Mouse (Mus musculus) telencephalon, adult 2 months (tissue): ENCODE results near the gene Mlec.
"Not testable (repeated sequence)": the region's sequence is repeated elsewhere in the genome, so short reads cannot be mapped to it uniquely, and the experiment has no call there.

ENCODE experiments used
- DNase-seq: peaks from one replicate; pipeline ENCODE4 v3.0.0-alpha.2; 2011; ENCODE audit warnings: low read depth, low spot score

Gene Mlec

DNA sequence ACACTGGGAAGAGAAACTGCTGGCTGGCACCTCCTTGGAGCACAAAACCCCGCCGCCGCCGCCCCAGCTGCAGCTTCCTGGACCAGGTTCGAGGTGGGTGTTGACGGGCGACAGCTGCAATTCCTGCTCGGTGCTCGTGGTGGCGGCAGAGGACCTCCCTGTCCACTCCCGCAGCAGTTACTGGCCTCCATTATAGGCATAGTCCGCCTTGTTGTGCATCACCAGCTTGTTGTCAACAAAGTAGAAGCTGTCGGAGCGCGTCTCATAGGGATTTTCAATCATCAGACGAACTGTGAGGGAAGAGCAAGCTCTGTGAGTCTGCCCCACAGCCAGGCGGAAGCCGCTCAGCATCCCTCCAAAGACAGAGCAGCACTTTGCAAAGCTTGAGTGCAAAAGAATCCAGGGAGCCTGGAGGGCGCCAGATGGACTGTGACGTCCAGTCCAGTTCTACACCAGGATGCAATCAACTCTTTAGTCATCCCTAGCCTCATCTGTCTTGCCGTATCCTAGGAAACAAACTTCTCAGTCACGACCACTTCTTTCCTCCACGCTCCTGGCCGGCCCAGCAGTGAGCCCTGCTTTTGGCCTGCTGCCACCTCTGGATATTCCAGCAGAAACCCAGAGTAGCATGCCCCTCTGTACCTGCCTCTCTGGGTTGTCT lies 32.6 kb downstream of the Mlec start:
- peak; percentile 82 for DNase-seq

DNA sequence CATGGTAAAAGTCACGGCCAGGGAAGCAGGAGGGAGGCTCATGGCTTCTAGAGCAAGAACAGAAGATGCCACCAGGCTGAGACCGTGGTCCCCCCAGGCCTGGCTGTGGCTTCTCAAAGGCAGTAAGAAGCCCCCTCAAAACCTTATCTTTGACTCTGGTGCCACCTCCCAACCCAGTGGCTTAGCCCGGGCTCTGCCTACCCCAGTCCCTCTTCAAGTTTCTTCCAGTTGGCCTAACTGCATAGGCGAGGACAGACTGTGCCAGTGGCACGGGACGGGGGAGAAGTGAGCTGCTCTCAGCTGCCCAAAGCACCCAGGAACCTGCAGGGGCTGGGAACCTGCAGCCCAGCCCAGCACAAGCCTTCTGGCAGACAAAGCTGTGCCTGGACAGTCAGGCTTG lies 33.3 kb downstream of the Mlec start:
- no peak for DNase-seq

DNA sequence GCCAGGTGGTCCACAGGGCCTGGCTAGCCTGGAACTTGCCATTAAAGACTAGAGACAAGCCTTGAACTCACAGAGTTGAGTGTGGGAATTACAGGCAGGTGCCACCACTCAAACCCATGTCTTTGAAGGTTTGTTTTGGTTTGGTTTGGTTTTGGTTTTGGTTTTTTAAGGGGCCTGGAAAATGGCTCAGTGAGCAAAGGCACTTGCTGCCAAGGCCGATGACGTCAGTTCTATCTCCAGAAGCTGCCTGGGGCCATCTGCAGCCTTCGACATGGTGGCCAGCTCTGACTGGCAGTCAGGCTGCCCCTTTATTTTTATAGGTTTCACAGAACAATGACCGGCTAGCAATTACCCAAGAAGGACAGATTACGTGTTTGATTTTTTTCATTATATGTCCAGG lies 37.0 kb downstream of the Mlec start:
- DNase-seq, result no peak

DNA sequence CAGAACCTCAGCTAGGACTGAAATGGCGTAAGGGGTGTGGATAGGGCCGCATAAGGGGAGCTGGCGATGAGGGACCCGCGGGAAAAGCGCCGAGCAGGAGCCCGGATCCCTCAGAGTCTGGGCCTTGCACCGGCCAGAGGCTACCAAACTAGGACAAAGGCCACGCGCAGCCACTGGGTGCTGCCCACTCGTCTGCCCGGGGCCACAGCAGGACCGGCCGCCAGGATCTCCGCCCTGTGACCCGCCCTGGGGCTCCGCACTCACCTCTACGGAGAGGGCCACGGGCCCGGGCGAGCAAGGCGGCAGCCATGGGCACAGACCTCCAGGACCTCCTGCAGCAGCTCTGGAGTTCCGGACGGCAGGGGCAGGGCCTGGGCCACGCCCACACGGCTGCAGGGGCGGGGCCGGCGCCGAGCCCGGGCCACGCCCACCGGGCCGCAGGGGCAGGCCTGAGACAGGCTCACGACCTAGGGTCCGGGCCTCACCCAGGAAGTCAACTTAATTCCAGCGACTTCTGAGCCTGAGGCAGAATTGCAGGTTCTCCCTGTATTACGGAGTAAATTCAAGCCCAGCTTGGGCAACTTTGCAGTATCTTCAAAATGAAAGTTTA lies 38.9 kb downstream of the Mlec start, which contains the start of gene Acads:
Gene Acads (minus strand): TSS at position 386 of the 610 bp plus-strand sequence.
- no peak for DNase-seq

GRCm38 (mm10) chr5:115117467-115117866 lies 40.5 kb downstream of the Mlec start:
- DNase-seq, result no peak

GRCm38 (mm10) chr5:115116426-115116825 lies 41.6 kb downstream of the Mlec start:
- no peak for DNase-seq

DNA sequence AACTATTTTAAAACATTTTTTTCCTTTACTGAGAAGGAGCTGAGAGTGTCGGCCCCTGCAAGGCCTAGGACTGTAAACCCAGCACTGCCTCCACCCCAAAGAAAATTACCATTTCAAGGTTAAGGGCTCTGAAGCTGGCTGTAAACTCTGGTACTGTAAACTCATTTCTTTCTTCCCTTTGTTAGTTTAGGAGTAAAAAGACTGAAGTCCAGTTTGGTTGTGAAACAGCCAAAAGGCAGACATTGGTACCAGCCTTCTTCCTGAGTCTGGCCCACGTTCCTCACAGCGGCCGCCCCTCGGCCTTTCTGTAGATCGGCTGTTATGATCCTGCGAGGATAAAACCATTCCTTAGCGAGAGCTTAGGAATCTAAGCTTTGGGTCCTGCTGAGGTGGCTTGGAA lies 43.5 kb downstream of the Mlec start:
- no peak for DNase-seq

DNA sequence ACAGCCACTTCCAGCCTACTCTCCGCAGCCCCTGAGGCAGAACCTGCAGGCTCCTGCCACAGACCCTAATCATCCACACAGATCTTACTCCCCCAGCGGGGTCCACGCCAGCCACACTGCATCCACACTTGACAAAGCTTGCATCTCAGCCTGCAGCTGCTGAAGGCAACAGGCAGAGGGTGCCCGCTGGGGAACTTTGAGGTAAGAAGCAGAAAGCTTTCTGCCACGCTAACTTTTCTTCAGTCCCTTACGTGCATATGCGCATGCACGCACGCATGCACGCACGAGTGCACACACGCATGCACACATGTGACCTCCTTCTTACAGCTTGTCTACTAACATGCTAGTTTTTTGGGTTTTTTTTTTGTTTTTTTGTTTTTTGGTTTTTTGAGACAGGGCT lies 44.7 kb downstream of the Mlec start:
- no peak for DNase-seq

- DNase-seq, result no peak
Observed at GRCm38 (mm10) chr5:115111156-115111555, 46.8 kb downstream of the Mlec start.

- not testable (repeated sequence) for DNase-seq
Observed at GRCm38 (mm10) chr5:115103253-115103652, 54.7 kb downstream of the Mlec start.

DNA sequence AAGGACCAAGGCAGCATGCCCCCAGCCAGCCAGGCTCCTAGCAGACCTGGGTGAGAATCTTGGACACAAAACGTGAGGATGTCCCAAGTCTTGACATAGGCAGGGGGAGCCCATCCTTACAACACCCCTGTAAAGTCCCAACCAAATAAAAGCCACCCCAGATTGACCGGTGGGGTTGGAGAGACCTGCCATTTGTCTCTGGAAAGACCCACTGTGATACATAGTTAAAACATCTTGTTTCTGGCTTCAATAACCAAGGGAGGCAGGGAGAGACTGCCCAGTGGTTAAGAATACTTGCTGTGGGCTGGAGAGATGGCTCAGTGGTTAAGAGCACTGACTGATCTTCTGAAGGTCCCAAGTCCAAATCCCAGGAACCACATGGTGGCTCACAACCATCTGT lies 55.7 kb downstream of the Mlec start:
- no peak for DNase-seq

DNA sequence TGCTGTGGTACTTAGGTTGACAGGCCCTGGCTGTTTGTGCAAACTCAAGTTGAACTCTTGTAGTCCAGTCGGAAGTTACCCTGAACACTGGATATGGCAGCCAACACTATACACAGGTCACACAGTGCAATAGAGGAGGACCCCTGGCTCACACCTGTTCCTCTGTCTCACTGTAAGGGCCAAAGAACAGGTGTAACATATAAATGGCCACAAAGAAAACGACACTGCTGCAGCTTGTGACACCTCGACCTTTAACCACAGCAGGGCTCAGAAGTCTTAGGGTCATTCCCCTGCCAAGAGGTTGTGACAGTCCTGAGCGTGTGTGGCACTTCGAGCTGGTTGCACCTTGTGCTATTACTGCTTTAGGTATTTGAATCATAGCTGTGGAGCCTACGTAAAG lies 57.5 kb downstream of the Mlec start:
- DNase-seq, result no peak

DNA sequence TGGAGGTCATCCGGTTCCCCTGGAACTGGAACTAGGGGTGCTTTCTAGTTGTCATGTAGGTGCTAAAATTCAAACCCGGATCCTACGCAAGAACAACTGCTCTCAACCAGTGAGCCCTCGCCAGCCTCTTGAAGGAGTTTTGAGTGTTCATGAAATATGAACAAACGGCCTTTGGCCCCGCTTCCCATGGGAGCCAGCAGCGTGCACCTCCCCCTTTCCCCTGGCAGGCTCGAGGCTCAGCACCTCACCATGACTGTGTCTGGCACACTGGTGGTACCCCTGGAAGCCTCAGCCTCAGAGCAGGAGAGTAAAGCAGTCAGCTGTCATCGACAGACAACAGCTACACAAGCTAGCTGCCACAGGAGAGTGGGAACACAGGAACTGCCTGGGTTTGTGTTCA lies 58.0 kb downstream of the Mlec start:
- DNase-seq, result no peak

GRCm38 (mm10) chr5:115099530-115099929 lies 58.4 kb downstream of the Mlec start:
- DNase-seq, result no peak

- DNase-seq, result no peak
Observed at GRCm38 (mm10) chr5:115098195-115098594, 59.8 kb downstream of the Mlec start, which contains the start of gene Gm10401. Gene Gm10401 (minus strand): TSS chr5:115098295.
